Mouse (Mus musculus): Measurements from ENCODE around the gene Anapc15-ps.

- TF ChIP-seq CTCF (IDR thresholded peaks at IDR 0.05; ENCODE audit: low read depth, low read length): no peak
- TF ChIP-seq POLR2A (IDR thresholded peaks at IDR 0.05; ENCODE audit: borderline replicate concordance, low read depth, low read length): no peak
Observed at GRCm38 (mm10) chr10:95659471-95660150, 13.6 kb downstream of the Anapc15-ps start.
